Mouse (Mus musculus) intestine, postnatal 0 days (tissue): ENCODE data around the gene Glyat. TPM values are rescaled to one million over a fixed set of nuclear protein-coding genes. Genes with fewer than 3 reads are reported as not detected.

ENCODE experiments used
- ATAC-seq: fragments of 200-750 bp; cut with Nextera tagmentation; 2 replicates; pipeline ENCODE4 v1.8.0; 2017; ENCODE audit warnings: mild to moderate bottlenecking, moderate TSS enrichment, moderate library complexity
- H3K27ac ChIP-seq: fragments of 300-500 bp; sonication (generic); 2 replicates; pipeline ENCODE4 v1.5.1; 2014; ENCODE audit warnings: mild to moderate bottlenecking, low read depth, low read length, moderate library complexity
- H3K27me3 ChIP-seq: fragments of 300-500 bp; sonication (generic); replicated peaks from 2 replicates; pipeline ENCODE4 v1.6.1; 2014; ENCODE audit warnings: low read length, mixed read lengths; ENCODE audit not compliant: control insufficient read depth, insufficient read depth
- H3K36me3 ChIP-seq: fragments of 300-500 bp; sonication (generic); 2 replicates; pipeline ENCODE4 v1.6.1; 2014; ENCODE audit warnings: mild to moderate bottlenecking, moderate library complexity; ENCODE audit not compliant: control insufficient read depth, insufficient read depth
- H3K4me1 ChIP-seq: fragments of 300-500 bp; sonication (generic); replicated peaks from 2 replicates; pipeline ENCODE4 v1.6.1; 2014; ENCODE audit warnings: antibody characterized with exemption, low read length, mixed read lengths; ENCODE audit not compliant: control insufficient read depth, insufficient read depth
- H3K4me2 ChIP-seq: fragments of 300-500 bp; sonication (generic); replicated peaks from 2 replicates; pipeline ENCODE4 v1.6.1; 2014; ENCODE audit warnings: low read depth, mild to moderate bottlenecking, moderate library complexity
- H3K4me3 ChIP-seq: fragments of 300-500 bp; sonication (generic); 2 replicates; pipeline ENCODE4 v1.5.1; 2014; ENCODE audit warnings: low read depth, low read length
- H3K9ac ChIP-seq: fragments of 300-500 bp; sonication (generic); 2 replicates; pipeline ENCODE4 v1.6.1; 2014; ENCODE audit warnings: mild to moderate bottlenecking, low read depth, low read length
- H3K9me3 ChIP-seq: fragments of 300-500 bp; sonication (generic); 2 replicates; pipeline ENCODE4 v1.6.1; 2016; ENCODE audit warnings: mixed run types; ENCODE audit not compliant: control insufficient read depth
- CTCF ChIP-seq: sonication (generic); IDR thresholded peaks from 2 replicates; pipeline ENCODE4 v1.5.1; 2016; ENCODE audit warnings: low read depth, mild to moderate bottlenecking, control low read depth, antibody characterized with exemption, moderate library complexity
- WGBS: fragments of 180-500 bp; shearing (Covaris S2); extraction: QIAGEN DNeasy Blood & Tissue Kit; methylation state at CpG from one replicate; pipeline ENCODE4 v1.1.7; 2014; 5-methylcytosine and 5-hydroxymethylcytosine counted together
- polyA plus RNA-seq: library from polyadenylated mRNA; unstranded; fragments of >200 nt; fragmentation: Nextera tagmentation; extraction: Ambion mirVana; gene quantifications from 2 replicates; pipeline ENCODE4 v1.2.1, GENCODE M21; 2015

Glyat gene
- polyA plus RNA-seq, 1 experiment from 2014 or later = 3.5 TPM

DNA sequence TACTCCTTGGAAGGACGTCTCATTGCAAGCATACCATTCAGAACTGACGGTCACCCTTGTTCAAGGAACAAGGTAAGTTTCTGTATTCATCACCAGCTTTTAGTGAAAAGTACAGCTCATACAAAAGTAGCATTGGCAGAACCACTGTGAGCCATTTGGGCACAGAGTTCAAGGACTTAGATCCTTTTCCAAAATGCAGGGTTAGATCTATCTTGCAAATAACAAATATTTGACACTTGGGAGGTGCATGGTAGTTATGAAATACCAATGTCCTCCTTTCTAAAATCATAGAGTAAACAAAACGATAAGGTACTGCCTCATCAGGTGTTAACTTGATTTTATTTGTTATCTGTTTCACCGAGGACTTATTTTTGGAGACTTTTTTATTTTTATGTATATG lies 37.9 kb downstream of the Glyat start:
- Histone ChIP-seq H3K4me2 (no peak overlapping the region), H3K4me3 (no peak overlapping the region), H3K27ac (no peak overlapping the region), H3K9ac (no peak overlapping the region), H3K9me3 (no peaks in the 10 kb centered on the region), H3K36me3 (no peaks in the 10 kb centered on the region), H3K27me3 (no peaks in the 10 kb centered on the region), H3K4me1 (no peaks in the 10 kb centered on the region)
- ATAC-seq = no peak
- WGBS = 88% methylated on average over 4 of the region's 4 CpGs
- no peak for TF ChIP-seq CTCF

DNA sequence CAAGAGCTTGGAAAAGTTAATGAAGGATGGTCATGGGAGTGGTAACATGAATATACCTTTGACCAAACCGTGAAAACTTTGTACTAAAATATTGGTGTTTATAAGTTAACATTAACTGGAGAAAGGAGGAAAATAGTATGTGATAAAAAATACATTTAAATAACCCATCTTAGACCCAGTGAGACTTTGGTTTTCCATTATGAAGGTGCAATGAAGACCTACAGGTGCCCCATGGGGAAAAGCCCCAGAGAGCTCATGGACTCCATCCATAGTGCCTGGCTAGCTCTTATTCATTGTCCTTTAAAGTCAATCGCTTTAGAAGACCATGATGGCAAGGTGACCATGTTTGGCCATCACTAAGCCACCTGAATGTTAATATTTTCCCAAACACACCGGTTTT lies 44.7 kb downstream of the Glyat start, which contains the start of gene Olfr1443:
Gene Olfr1443, plus strand, starts transcription at position 301 of the 400 bp plus-strand sequence.
- no peak within 1 kb of the TSS for H3K4me3 ChIP-seq
- H3K27ac ChIP-seq = no peak within 1 kb of the TSS
- H3K9me3 ChIP-seq = no peaks in the 10 kb centered on the region
- no peaks in the 10 kb centered on the region for H3K4me1 ChIP-seq
- H3K9ac ChIP-seq = no peak within 1 kb of the TSS
- WGBS = 74% methylated on average over 3 of the region's 3 CpGs
- ATAC-seq = no peak
- no peaks in the 10 kb centered on the region for H3K27me3 ChIP-seq
- no peak for TF ChIP-seq CTCF
- H3K4me2 ChIP-seq = no peak within 1 kb of the TSS
- H3K36me3 ChIP-seq = no peaks in the 10 kb centered on the region

DNA sequence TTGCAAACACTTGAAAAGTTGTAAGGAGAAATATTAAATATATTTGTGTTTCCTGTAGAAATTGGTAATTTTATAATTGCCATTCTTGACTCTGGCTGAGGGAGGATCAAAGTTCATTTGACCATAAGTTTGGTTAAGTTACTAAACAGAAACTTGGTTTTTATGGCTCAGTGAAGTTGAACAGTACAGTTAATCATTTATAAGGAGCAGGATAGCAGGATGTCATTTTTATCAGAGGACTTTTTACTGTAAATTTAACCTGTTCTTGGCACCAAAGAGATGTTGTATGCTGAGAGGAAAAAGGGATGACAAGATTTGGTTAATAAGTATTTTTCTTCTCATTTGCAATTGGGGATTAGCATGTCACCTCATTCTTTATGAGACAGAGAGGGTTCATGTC lies 51.5 kb downstream of the Glyat start:
- Histone ChIP-seq H3K27ac (no peak overlapping the region), H3K9ac (no peak overlapping the region), H3K4me3 (no peak overlapping the region), H3K9me3 (no peaks in the 10 kb centered on the region), H3K36me3 (no peaks in the 10 kb centered on the region), H3K4me1 (no peaks in the 10 kb centered on the region), H3K27me3 (no peaks in the 10 kb centered on the region), H3K4me2 (no peak overlapping the region)
- peak; percentile 75 for ATAC-seq
- no peak for TF ChIP-seq CTCF

DNA sequence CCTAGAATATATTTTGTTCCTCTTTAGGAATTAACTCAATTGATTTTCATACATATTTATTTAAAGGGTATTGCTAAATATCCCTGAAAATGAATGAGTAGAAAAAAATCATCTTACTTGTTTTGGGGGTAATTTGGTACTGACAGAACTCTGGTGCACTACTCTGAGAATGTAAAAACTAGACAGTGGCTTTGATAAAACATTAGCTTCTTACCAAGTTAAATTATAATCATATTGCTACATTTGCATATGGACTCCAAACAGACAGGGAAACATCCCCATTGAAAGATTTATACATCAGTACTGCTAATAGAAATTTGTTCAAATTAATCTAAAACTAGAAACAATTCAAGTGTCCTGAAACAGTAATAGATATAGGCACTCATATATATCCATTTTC lies 52.1 kb downstream of the Glyat start:
- no peak for ATAC-seq
- Histone ChIP-seq H3K4me3 (no peak overlapping the region), H3K9me3 (no peaks in the 10 kb centered on the region), H3K9ac (no peak overlapping the region), H3K4me1 (no peaks in the 10 kb centered on the region), H3K4me2 (no peak overlapping the region), H3K27me3 (no peaks in the 10 kb centered on the region), H3K36me3 (no peaks in the 10 kb centered on the region), H3K27ac (no peak overlapping the region)
- no peak for TF ChIP-seq CTCF

DNA sequence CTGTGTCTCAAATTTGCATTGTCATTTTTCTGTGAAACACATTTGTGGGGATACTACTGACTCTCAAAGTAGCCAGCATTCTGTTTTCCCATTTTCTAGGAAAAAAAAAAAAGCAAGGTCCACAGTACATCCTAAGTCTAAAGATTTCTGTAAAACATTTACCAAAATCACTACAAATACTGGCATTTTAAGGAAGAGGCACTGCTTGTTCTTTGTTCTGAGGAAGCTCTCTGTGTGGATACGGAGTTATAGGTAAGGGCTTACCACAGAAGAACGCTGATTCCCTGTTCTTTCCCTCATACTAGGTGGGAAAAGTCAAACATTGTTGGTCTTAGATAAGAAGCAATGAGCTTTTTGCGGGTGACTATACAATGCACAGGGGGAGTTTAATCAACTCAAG lies 62.5 kb downstream of the Glyat start, which contains the start of gene Keg1:
Gene Keg1, plus strand, starts transcription at position 197 of the 400 bp plus-strand sequence.
- no peak for ATAC-seq
- Histone ChIP-seq H3K27me3 (no peaks in the 10 kb centered on the region), H3K36me3 (no peaks in the 10 kb centered on the region), H3K4me3 (no peak within 1 kb of the TSS), H3K4me1 (no peaks in the 10 kb centered on the region), H3K27ac (no peak within 1 kb of the TSS), H3K9ac (no peak within 1 kb of the TSS), H3K4me2 (no peak within 1 kb of the TSS), H3K9me3 (no peaks in the 10 kb centered on the region)
- WGBS = 36% methylated on average over 3 of the region's 3 CpGs
- no peak for TF ChIP-seq CTCF

DNA sequence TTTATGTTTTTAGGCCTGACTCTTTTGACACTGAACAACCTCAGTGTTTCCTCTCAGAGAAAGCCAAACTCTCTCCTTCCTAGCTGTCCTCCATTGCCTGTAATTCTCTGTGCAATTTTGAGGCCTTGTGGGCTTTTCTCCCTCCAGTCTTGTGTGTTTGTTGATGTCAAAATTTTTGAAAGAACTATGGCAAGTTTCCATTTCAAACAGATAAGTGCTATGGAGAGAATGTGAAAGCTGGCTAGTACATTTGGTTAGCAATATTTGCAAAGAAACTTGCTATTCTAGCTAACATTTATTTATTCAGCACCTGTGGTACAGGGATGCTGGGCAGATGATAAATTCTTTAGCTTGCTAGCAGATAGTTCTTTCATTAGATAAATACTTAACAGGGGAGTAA lies 63.1 kb downstream of the Glyat start:
- no peaks in the 10 kb centered on the region for H3K9me3 ChIP-seq
- H3K27me3 ChIP-seq = no peaks in the 10 kb centered on the region
- no peak for ATAC-seq
- H3K27ac ChIP-seq = no peak overlapping the region
- no peak overlapping the region for H3K4me3 ChIP-seq
- H3K9ac ChIP-seq = no peak overlapping the region
- TF ChIP-seq CTCF = no peak
- H3K4me2 ChIP-seq = no peak overlapping the region
- H3K4me1 ChIP-seq = no peaks in the 10 kb centered on the region
- H3K36me3 ChIP-seq = no peaks in the 10 kb centered on the region

Other genes starting within 250 kb of the Glyat start
- gene Olfr1440, start 246.0 kb upstream of the Glyat start, polyA plus RNA-seq = not detected in 2 replicates
- not detected in 2 replicates for gene Olfr1441, start 215.9 kb upstream of the Glyat start, polyA plus RNA-seq
- gene Pfpl, start 205.4 kb upstream of the Glyat start, polyA plus RNA-seq = not detected in 2 replicates
- 2.2 and 2.7 TPM in 2 replicates for gene Mpeg1, start 172.5 kb upstream of the Glyat start, polyA plus RNA-seq
- gene Dtx4, start 131.9 kb upstream of the Glyat start, polyA plus RNA-seq = 4.9 and 5.5 TPM in 2 replicates
- 6.2 and 6.8 TPM in 2 replicates for gene Fam111a, start 87.6 kb upstream of the Glyat start, polyA plus RNA-seq
- 0.13 TPM in 1 of 2 replicates, not detected in the other for gene Gm4952, start 33.3 kb upstream of the Glyat start, polyA plus RNA-seq
- not detected in 2 replicates for gene Olfr1442, start 37.1 kb downstream of the Glyat start, polyA plus RNA-seq
- gene Olfr1443, start 44.8 kb downstream of the Glyat start, polyA plus RNA-seq = not detected in 2 replicates
- 0.55 and 0.59 TPM in 2 replicates for gene Keg1, start 62.5 kb downstream of the Glyat start, polyA plus RNA-seq
- gene Cntf, start 132.3 kb downstream of the Glyat start, polyA plus RNA-seq = 0.93 and 1.1 TPM in 2 replicates
- gene Zfp91, start 162.8 kb downstream of the Glyat start, polyA plus RNA-seq = 13.6 and 15.1 TPM in 2 replicates
- gene Lpxn, start 162.9 kb downstream of the Glyat start, polyA plus RNA-seq = 1.7 and 1.9 TPM in 2 replicates
- not detected in 2 replicates for gene Gm5244, start 213.4 kb downstream of the Glyat start, polyA plus RNA-seq
- not detected in 2 replicates for gene Olfr1444, start 224.0 kb downstream of the Glyat start, polyA plus RNA-seq